Mouse (Mus musculus): Measurements from ENCODE around the gene Kcnq2. TPM values are rescaled to one million over a fixed set of nuclear protein-coding genes. Genes with fewer than 3 reads are reported as not detected.

The Kcnq2 gene
- polyA plus RNA-seq, 1 experiment, result not detected

DNA sequence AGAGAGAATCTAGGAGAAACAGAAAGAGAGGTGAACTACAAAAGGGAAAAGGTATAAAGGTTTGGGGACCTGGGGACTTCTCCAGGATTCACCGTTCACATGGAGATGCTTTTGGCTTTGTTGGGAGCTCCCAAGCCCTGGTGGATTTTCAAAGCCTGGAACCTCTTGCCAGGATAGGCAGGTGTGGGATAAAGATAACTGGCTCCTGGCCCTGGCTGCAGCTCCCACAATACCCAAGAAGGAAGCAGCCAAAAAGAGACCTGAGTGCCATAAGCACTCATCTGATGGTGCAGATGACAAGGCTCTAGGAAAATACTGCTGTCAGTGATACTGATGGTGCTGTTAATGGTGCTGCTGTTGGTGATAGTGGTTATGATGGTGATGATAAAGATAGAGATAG lies 82.9 kb downstream of the Kcnq2 start:
- Histone ChIP-seq H3K79me2 (ENCODE audit: control insufficient read depth, insufficient read depth) (no peaks in the 10 kb centered on the region), H3K36me3 (ENCODE audit: control insufficient read depth, insufficient read depth) (no peaks in the 10 kb centered on the region), H3K27me3 (ENCODE audit: control insufficient read depth, insufficient read depth, insufficient read length) (peaks cover 62% of the 10 kb centered on the region), H3ac (ENCODE audit: control insufficient read depth, insufficient read length) (no peak overlapping the region), H3K4me3 (no peak overlapping the region), H3K4me2 (ENCODE audit: low read depth) (no peak overlapping the region)
- no peak for TF ChIP-seq TCF3 (IDR thresholded peaks at IDR 0.05; ENCODE audit: insufficient read length, low read depth)
- TF ChIP-seq REST (IDR thresholded peaks at IDR 0.05; ENCODE audit: insufficient read depth, insufficient read length), result no peak
- no peak for TF ChIP-seq CEBPB (IDR thresholded peaks at IDR 0.05; ENCODE audit: insufficient read depth, poor library complexity, severe bottlenecking)
- no peak for TF ChIP-seq POLR2A (IDR thresholded peaks at IDR 0.05; ENCODE audit: insufficient read length, low read depth)
- TF ChIP-seq TCF12 (IDR thresholded peaks at IDR 0.05; ENCODE audit: insufficient read depth, poor library complexity, severe bottlenecking), result no peak
- TF ChIP-seq E2F4 (IDR thresholded peaks at IDR 0.05; ENCODE audit: insufficient read depth), result no peak
- no peak for TF ChIP-seq MYOG (IDR thresholded peaks at IDR 0.05; ENCODE audit: control insufficient read depth in 1 of 3, insufficient read depth in 1 of 3, insufficient read length in 2 of 3, low read depth in 2 of 3)
- no peak for TF ChIP-seq SRF (IDR thresholded peaks at IDR 0.05; ENCODE audit: control insufficient read depth, insufficient read length, low read depth)
- TF ChIP-seq POLR2AphosphoS2 (IDR thresholded peaks at IDR 0.05; ENCODE audit: insufficient read length, low read depth), result no peak
- TF ChIP-seq MYOD1 (IDR thresholded peaks at IDR 0.05; ENCODE audit: control insufficient read depth in 1 of 3, insufficient read length in 2 of 3, low read depth in 2 of 3), result no peak
- TF ChIP-seq MAX (IDR thresholded peaks at IDR 0.05; ENCODE audit: low read depth), result no peak

DNA sequence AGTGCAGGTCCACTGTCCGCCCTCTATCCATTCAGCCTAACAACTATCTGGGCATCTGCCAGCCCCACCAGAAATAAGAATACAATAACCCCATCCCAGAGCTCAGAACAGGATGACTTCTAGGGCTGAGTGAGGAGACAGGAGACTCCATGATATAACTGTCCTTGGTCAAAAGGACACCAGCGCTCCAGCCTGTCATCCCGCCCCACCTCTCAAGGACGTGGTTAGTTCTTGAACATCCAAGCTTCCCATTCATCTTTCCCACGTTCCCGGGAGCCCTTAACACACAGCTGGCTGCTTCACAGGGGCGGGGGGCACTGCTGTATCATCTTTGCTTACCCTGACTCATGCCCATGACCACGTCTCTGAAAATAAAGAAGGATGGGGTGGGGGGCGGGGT lies 86.1 kb downstream of the Kcnq2 start:
- Histone ChIP-seq H3K79me2 (ENCODE audit: control insufficient read depth, insufficient read depth) (no peaks in the 10 kb centered on the region), H3ac (ENCODE audit: control insufficient read depth, insufficient read length) (no peak overlapping the region), H3K27me3 (ENCODE audit: control insufficient read depth, insufficient read depth, insufficient read length) (peaks cover 33% of the 10 kb centered on the region), H3K4me2 (ENCODE audit: low read depth) (no peak overlapping the region), H3K36me3 (ENCODE audit: control insufficient read depth, insufficient read depth) (no peaks in the 10 kb centered on the region), H3K4me3 (no peak overlapping the region)
- TF ChIP-seq POLR2A (IDR thresholded peaks at IDR 0.05; ENCODE audit: insufficient read length, low read depth) (no peak), REST (IDR thresholded peaks at IDR 0.05; ENCODE audit: insufficient read depth, insufficient read length) (no peak), USF1 (IDR thresholded peaks at IDR 0.05; ENCODE audit: low read depth) (no peak), TCF3 (IDR thresholded peaks at IDR 0.05; ENCODE audit: insufficient read length, low read depth) (no peak), MYOG (IDR thresholded peaks at IDR 0.05; ENCODE audit: control insufficient read depth in 1 of 3, insufficient read depth in 1 of 3, insufficient read length in 2 of 3, low read depth in 2 of 3) (no peak), SRF (IDR thresholded peaks at IDR 0.05; ENCODE audit: control insufficient read depth, insufficient read length, low read depth) (no peak), E2F4 (IDR thresholded peaks at IDR 0.05; ENCODE audit: insufficient read depth) (no peak)

DNA sequence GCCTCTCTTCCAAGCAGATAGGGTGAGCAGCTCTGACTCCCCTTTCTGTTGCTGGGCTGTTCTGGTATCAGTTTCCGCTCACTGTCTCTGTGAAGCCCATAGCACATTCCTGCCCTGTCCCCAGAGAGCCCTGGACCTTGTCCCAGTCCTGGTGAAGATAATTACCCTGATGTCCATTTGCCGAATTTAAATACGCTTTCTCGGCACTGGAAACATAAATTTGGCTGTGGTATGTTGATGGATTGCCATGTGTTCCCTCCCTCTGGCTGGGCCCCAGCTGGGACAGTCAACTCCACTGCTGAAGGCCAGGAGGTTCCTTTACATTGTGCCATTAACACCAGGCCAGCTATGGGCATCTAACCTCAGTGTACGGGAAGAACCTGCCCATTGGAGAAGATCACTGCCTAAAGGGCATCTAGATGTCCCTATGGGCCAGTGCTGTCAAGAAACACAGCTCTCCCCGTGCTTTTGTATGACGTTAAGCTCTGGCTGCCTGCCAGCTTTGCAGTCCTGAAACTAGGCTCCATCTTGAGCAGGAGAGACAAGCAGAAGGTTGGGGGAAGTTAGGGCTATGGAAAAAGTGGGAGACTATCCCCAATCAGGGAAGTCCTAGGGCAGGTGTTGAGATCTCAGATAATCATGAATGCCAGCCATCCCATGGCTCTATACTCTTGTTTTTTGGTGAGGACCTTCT lies 86.7 kb downstream of the Kcnq2 start:
- H3K79me2 ChIP-seq (ENCODE audit: control insufficient read depth, insufficient read depth), result no peaks in the 10 kb centered on the region
- peaks cover 34% of the 10 kb centered on the region for H3K27me3 ChIP-seq (ENCODE audit: control insufficient read depth, insufficient read depth, insufficient read length)
- H3ac ChIP-seq (ENCODE audit: control insufficient read depth, insufficient read length), result no peak overlapping the region
- H3K4me2 ChIP-seq (ENCODE audit: low read depth), result no peak overlapping the region
- TF ChIP-seq TCF3 (IDR thresholded peaks at IDR 0.05; ENCODE audit: insufficient read length, low read depth) (no peak), E2F4 (IDR thresholded peaks at IDR 0.05; ENCODE audit: insufficient read depth) (no peak), CEBPB (IDR thresholded peaks at IDR 0.05; ENCODE audit: insufficient read depth, poor library complexity, severe bottlenecking) (no peak), SRF (IDR thresholded peaks at IDR 0.05; ENCODE audit: control insufficient read depth, insufficient read length, low read depth) (no peak), POLR2A (IDR thresholded peaks at IDR 0.05; ENCODE audit: insufficient read length, low read depth) (no peak), MYOG (IDR thresholded peaks at IDR 0.05; ENCODE audit: control insufficient read depth in 1 of 3, insufficient read depth in 1 of 3, insufficient read length in 2 of 3, low read depth in 2 of 3) (no peak), TCF12 (IDR thresholded peaks at IDR 0.05; ENCODE audit: insufficient read depth, poor library complexity, severe bottlenecking) (no peak), USF1 (IDR thresholded peaks at IDR 0.05; ENCODE audit: low read depth) (no peak), POLR2AphosphoS2 (IDR thresholded peaks at IDR 0.05; ENCODE audit: insufficient read length, low read depth) (no peak), MYOD1 (IDR thresholded peaks at IDR 0.05; ENCODE audit: control insufficient read depth in 1 of 3, insufficient read length in 2 of 3, low read depth in 2 of 3) (no peak), MAX (IDR thresholded peaks at IDR 0.05; ENCODE audit: low read depth) (no peak), REST (IDR thresholded peaks at IDR 0.05; ENCODE audit: insufficient read depth, insufficient read length) (no peak)
- no peak overlapping the region for H3K4me3 ChIP-seq
- H3K36me3 ChIP-seq (ENCODE audit: control insufficient read depth, insufficient read depth), result no peaks in the 10 kb centered on the region

DNA sequence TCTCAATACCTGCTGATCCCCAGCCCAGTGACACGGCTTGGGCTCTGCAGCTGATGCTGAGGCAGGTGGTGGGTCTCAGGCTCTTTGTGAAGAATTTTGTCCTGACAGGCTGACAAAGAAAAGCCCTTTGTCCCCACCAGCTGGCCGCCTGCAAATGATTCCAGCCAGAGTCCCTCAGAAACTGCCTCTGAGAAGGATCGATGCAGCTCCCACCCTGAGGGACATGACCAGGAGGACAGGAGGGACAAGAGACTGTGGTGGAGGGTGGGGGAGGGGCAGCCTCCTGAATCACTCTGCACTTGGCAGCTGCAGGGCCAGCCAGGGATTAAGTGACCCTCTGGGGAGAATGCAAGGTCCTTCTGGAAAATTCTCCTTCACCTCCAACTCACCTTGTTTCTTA lies 91.1 kb downstream of the Kcnq2 start:
- Histone ChIP-seq H3K79me2 (ENCODE audit: control insufficient read depth, insufficient read depth) (no peaks in the 10 kb centered on the region), H3K27me3 (ENCODE audit: control insufficient read depth, insufficient read depth, insufficient read length) (peaks cover 58% of the 10 kb centered on the region), H3K4me3 (no peak overlapping the region), H3K4me2 (ENCODE audit: low read depth) (no peak overlapping the region), H3K36me3 (ENCODE audit: control insufficient read depth, insufficient read depth) (no peaks in the 10 kb centered on the region), H3ac (ENCODE audit: control insufficient read depth, insufficient read length) (no peak overlapping the region)
- TF ChIP-seq E2F4 (IDR thresholded peaks at IDR 0.05; ENCODE audit: insufficient read depth), result no peak
- no peak for TF ChIP-seq REST (IDR thresholded peaks at IDR 0.05; ENCODE audit: insufficient read depth, insufficient read length)

DNA sequence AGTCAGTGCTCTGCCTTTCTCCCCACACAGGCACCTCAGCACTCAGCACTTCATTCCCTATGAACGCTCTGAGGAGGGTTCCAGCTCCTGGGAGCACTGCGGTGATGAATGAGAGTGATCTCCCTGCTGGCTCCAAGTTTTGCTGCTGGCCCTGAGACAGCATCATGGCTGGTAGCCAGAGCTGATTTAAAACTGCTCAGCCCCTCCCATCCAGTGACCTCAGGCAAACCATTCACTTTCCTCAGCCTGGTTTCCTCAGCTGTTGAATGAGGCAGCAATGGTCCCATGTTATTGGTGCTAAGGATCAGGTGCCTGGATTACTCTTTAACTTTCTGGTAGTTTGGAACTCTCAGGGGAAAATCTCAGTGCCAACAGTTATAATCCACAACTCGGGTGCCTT lies 91.7 kb downstream of the Kcnq2 start, which contains the start of gene Chrna4:
Gene Chrna4, minus strand, starts transcription at position 110 of the 400 bp plus-strand sequence.
- H3K36me3 ChIP-seq (ENCODE audit: control insufficient read depth, insufficient read depth), result no peaks in the 10 kb centered on the region
- H3K4me3 ChIP-seq, result no peak within 1 kb of the TSS
- no peaks in the 10 kb centered on the region for H3K79me2 ChIP-seq (ENCODE audit: control insufficient read depth, insufficient read depth)
- H3K4me2 ChIP-seq (ENCODE audit: low read depth), result no peak within 1 kb of the TSS
- H3K27me3 ChIP-seq (ENCODE audit: control insufficient read depth, insufficient read depth, insufficient read length), result peaks cover 60% of the 10 kb centered on the region
- no peak for TF ChIP-seq MYOG (IDR thresholded peaks at IDR 0.05; ENCODE audit: control insufficient read depth in 1 of 3, insufficient read depth in 1 of 3, insufficient read length in 2 of 3, low read depth in 2 of 3)
- H3ac ChIP-seq (ENCODE audit: control insufficient read depth, insufficient read length), result no peak within 1 kb of the TSS
